Mouse (Mus musculus) small intestine, adult 2 months (tissue): ENCODE data around the gene Cdc42ep4.

Experiments
- CTCF ChIP-seq: fragments of 200-500 bp; IDR thresholded peaks from 2 replicates; pipeline ENCODE4 v1.5.1; 2012; ENCODE audit warnings: low read depth, mild to moderate bottlenecking, control low read depth, inconsistent platforms, low read length, moderate library complexity, mixed read lengths; ENCODE audit not compliant: insufficient replicate concordance, insufficient read length; ENCODE audit errors: extremely low read depth
- POLR2A ChIP-seq: fragments of 200-500 bp; IDR thresholded peaks from 2 replicates; pipeline ENCODE4 v1.6.1; 2012; ENCODE audit warnings: low read depth, mild to moderate bottlenecking, control low read depth, inconsistent platforms, low read length, moderate library complexity

DNA sequence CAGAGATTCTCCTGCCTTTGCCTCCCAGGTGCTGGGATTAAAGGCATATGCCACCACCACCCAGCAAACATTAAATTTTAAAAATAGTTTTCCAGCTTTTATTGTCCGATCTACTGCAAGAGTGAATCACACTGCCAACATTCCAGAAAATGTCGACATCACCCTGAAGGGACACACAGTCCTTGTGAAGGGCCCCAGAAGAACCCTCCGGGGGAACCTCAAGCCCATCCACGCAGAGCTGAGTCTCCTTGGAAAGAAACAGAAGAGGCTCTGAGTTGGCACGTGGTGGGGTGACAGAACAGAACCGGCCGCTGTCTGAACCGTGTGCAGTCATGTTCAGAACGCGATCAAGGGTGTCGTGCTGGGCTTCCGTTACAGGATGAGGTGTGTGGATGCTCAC lies 4.9 kb upstream of the Cdc42ep4 start:
- TF ChIP-seq CTCF, result no peak
- TF ChIP-seq POLR2A, result no peak
